Mouse (Mus musculus) forebrain, postnatal 0 days (tissue): Measurements from ENCODE around the gene Pik3c2g. TPM values are rescaled to one million over a fixed set of nuclear protein-coding genes. Genes with fewer than 3 reads are reported as not detected.

Experiments
- ATAC-seq: fragments of 200-750 bp; cut with Nextera tagmentation; 2 replicates; pipeline ENCODE4 v1.8.0; 2017; ENCODE audit warnings: mild to moderate bottlenecking, moderate library complexity
- DNase-seq: peaks from one replicate; pipeline ENCODE4 v3.0.0-alpha.2; 2015
- H3K27ac ChIP-seq: fragments of 300-500 bp; sonication (generic); 2 replicates; pipeline ENCODE4 v1.5.1; 2014; ENCODE audit warnings: low read depth, mild to moderate bottlenecking, antibody characterized with exemption, low read length, moderate library complexity, mixed read lengths
- H3K27me3 ChIP-seq: fragments of 300-500 bp; sonication (generic); 2 replicates; pipeline ENCODE4 v1.6.1; 2014; ENCODE audit warnings: mild to moderate bottlenecking, low read length, mixed read lengths; ENCODE audit not compliant: insufficient read depth
- H3K36me3 ChIP-seq: fragments of 300-500 bp; sonication (generic); 2 replicates; pipeline ENCODE4 v1.6.1; 2014; ENCODE audit warnings: mild to moderate bottlenecking, moderate library complexity; ENCODE audit not compliant: insufficient read depth
- H3K4me1 ChIP-seq: fragments of 300-500 bp; sonication (generic); 2 replicates; pipeline ENCODE4 v1.6.1; 2014; ENCODE audit warnings: antibody characterized with exemption; ENCODE audit not compliant: insufficient read depth
- H3K4me2 ChIP-seq: fragments of 300-500 bp; sonication (generic); 2 replicates; pipeline ENCODE4 v1.6.1; 2014; ENCODE audit warnings: low read depth, mild to moderate bottlenecking, moderate library complexity
- H3K4me3 ChIP-seq: fragments of 300-500 bp; sonication (generic); 2 replicates; pipeline ENCODE4 v1.5.1; 2014; ENCODE audit warnings: low read depth, low read length, mixed read lengths
- H3K9ac ChIP-seq: fragments of 300-500 bp; sonication (generic); 2 replicates; pipeline ENCODE4 v1.6.1; 2014; ENCODE audit warnings: mild to moderate bottlenecking
- H3K9me3 ChIP-seq: fragments of 300-500 bp; sonication (generic); 2 replicates; pipeline ENCODE4 v1.6.1; 2016; ENCODE audit warnings: low read length
- CTCF ChIP-seq: sonication (generic); IDR thresholded peaks from 2 replicates; pipeline ENCODE4 v1.5.1; 2016; ENCODE audit warnings: antibody characterized with exemption, control low read depth, low read depth
- WGBS: fragments of 180-500 bp; shearing (Covaris S2); extraction: QIAGEN DNeasy Blood & Tissue Kit; methylation state at CpG from one replicate; pipeline ENCODE4 v1.1.7; 2014; 5-methylcytosine and 5-hydroxymethylcytosine counted together
- polyA plus RNA-seq: library from polyadenylated mRNA; unstranded; fragments of >200 nt; fragmentation: Nextera tagmentation; extraction: Ambion mirVana; gene quantifications from 2 replicates; pipeline ENCODE4 v1.2.1, GENCODE M21; 2015
- total RNA-seq: library from RNA; depleted of rRNA; stranded (reverse); fragments of >200 nt; gene quantifications from 2 replicates; pipeline ENCODE4 v1.2.3, GENCODE M21; 2014

Pik3c2g gene
- total and polyA plus RNA-seq, 2 experiments from 2014 or later = 0.39 TPM; not detected in 1

GRCm38 (mm10) chr6:139777576-139778282 lies 190.7 kb downstream of the Pik3c2g start:
- DNase-seq (no peak), ATAC-seq (no peak)
- TF ChIP-seq CTCF = no peak
- WGBS = 75% methylated on average over 11 of the region's 11 CpGs
- H3K4me1 ChIP-seq = no peaks in the 10 kb centered on the region
- H3K9ac ChIP-seq = no peak overlapping the region
- no peaks in the 10 kb centered on the region for H3K27me3 ChIP-seq
- H3K9me3 ChIP-seq = no peaks in the 10 kb centered on the region
- H3K27ac ChIP-seq = no peak overlapping the region
- no peak overlapping the region for H3K4me3 ChIP-seq
- no peaks in the 10 kb centered on the region for H3K36me3 ChIP-seq
- H3K4me2 ChIP-seq = no peak overlapping the region

- H3K9me3 ChIP-seq = no peaks in the 10 kb centered on the region
- WGBS = 77% methylated on average over 2 of the region's 2 CpGs
Observed at GRCm38 (mm10) chr6:139780028-139780427, 193.0 kb downstream of the Pik3c2g start.

GRCm38 (mm10) chr6:139789479-139789878 lies 202.5 kb downstream of the Pik3c2g start:
- Histone ChIP-seq H3K9me3 (no peaks in the 10 kb centered on the region), H3K36me3 (no peaks in the 10 kb centered on the region), H3K4me3 (no peak overlapping the region), H3K9ac (no peak overlapping the region), H3K27ac (no peak overlapping the region), H3K27me3 (no peaks in the 10 kb centered on the region), H3K4me2 (no peak overlapping the region), H3K4me1 (no peaks in the 10 kb centered on the region)
- no peak for TF ChIP-seq CTCF
- ATAC-seq (no peak), DNase-seq (peak; percentile 13)
- 47% methylated on average over 4 of the region's 4 CpGs for WGBS

More at GRCm38 (mm10) chr6:139780028-139780427, 193.0 kb downstream of the Pik3c2g start:
- Histone ChIP-seq H3K27ac (no peak overlapping the region), H3K4me3 (no peak overlapping the region), H3K27me3 (no peaks in the 10 kb centered on the region), H3K4me2 (no peak overlapping the region), H3K4me1 (no peaks in the 10 kb centered on the region), H3K9ac (no peak overlapping the region), H3K36me3 (no peaks in the 10 kb centered on the region)
- peak; percentile 40 for TF ChIP-seq CTCF
- no peak for DNase-seq
- no peak for ATAC-seq

- no peak for ATAC-seq
- Histone ChIP-seq H3K4me2 (no peak overlapping the region), H3K27ac (no peak overlapping the region), H3K27me3 (no peaks in the 10 kb centered on the region; the same call in 1 of the 2 replicates), H3K36me3 (no peaks in the 10 kb centered on the region), H3K4me1 (no peaks in the 10 kb centered on the region), H3K4me3 (no peak overlapping the region), H3K9ac (no peak overlapping the region), H3K9me3 (no peaks in the 10 kb centered on the region)
- WGBS = 30% methylated on average over 8 of the region's 8 CpGs
- peak; percentile 64 for DNase-seq
- TF ChIP-seq CTCF = no peak
Observed at GRCm38 (mm10) chr6:139799541-139800226, 212.7 kb downstream of the Pik3c2g start.

GRCm38 (mm10) chr6:139821916-139822315 lies 234.9 kb downstream of the Pik3c2g start:
- no peaks in the 10 kb centered on the region for H3K36me3 ChIP-seq
- no peaks in the 10 kb centered on the region for H3K9me3 ChIP-seq
- TF ChIP-seq CTCF = no peak
- H3K4me3 ChIP-seq = no peak overlapping the region
- no peaks in the 10 kb centered on the region for H3K27me3 ChIP-seq
- H3K4me1 ChIP-seq = no peaks in the 10 kb centered on the region
- ATAC-seq = no peak
- no peak overlapping the region for H3K4me2 ChIP-seq
- no peak overlapping the region for H3K9ac ChIP-seq
- DNase-seq = no peak
- H3K27ac ChIP-seq = no peak overlapping the region
- WGBS = 76% methylated on average over 8 of the region's 8 CpGs

GRCm38 (mm10) chr6:139838239-139838638 lies 251.2 kb downstream of the Pik3c2g start:
- TF ChIP-seq CTCF = no peak
- peak; percentile 20 for DNase-seq
- no peak for ATAC-seq

GRCm38 (mm10) chr6:139838713-139839112 lies 251.7 kb downstream of the Pik3c2g start:
- H3K27me3 ChIP-seq = no peaks in the 10 kb centered on the region
- no peak overlapping the region for H3K9ac ChIP-seq
- WGBS = 55% methylated on average over 3 of the region's 3 CpGs
- DNase-seq = peak; percentile 34
- H3K4me2 ChIP-seq = no peak overlapping the region
- no peaks in the 10 kb centered on the region for H3K9me3 ChIP-seq
- H3K4me3 ChIP-seq = no peak overlapping the region
- no peaks in the 10 kb centered on the region for H3K36me3 ChIP-seq
- no peak overlapping the region for H3K27ac ChIP-seq
- no peak; the same call in 1 of the 2 replicates for ATAC-seq
- no peak for TF ChIP-seq CTCF
- H3K4me1 ChIP-seq = no peaks in the 10 kb centered on the region

More at GRCm38 (mm10) chr6:139838239-139838638, 251.2 kb downstream of the Pik3c2g start:
- WGBS = 66% methylated on average over 6 of the region's 6 CpGs
- Histone ChIP-seq H3K27me3 (no peaks in the 10 kb centered on the region), H3K9me3 (no peaks in the 10 kb centered on the region), H3K9ac (no peak overlapping the region), H3K36me3 (no peaks in the 10 kb centered on the region), H3K27ac (no peak overlapping the region), H3K4me3 (no peak overlapping the region), H3K4me2 (no peak overlapping the region), H3K4me1 (no peaks in the 10 kb centered on the region)
